Mouse (Mus musculus) CD8-positive naive resting alpha-beta T cell, adult 2 months (primary cell): ENCODE data around the gene Pcdh7.

Source experiments
- DNase-seq, 2 experiments: peaks; one replicate each; pipeline ENCODE4 v3.0.0; 2022; ENCODE audit warnings: low read depth in 2 of 2, low spot score in 2 of 2

Pcdh7 gene

DNA sequence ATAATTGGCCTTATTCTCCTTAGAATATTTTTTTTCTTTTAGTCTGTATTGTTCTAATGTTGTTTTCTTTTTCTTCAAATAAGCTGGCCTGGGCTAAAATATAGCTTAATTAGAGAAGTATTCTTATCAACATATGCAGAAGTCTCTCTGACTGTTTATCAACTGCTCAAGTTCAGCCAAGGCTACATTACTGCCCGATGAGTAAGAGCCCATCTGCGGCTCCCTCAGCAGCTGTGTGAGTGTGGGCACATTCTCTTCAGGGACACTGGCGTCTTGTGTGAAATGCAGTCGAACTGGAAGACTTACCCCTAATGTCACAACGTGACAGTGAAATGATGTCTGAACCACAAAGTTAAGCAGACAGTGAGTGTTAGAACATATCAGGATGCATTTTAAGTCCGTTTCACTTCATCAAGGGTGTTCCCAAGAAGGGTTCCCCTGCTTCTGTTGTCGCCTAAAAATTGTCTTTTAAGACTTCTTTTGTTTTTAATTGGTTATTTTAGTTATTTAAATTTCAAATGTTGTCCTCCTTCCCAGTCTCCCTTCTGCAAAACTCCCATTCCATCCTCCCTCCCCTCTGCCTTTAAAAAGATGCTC lies 181.3 kb downstream of the Pcdh7 start:
- no peak for DNase-seq

DNA sequence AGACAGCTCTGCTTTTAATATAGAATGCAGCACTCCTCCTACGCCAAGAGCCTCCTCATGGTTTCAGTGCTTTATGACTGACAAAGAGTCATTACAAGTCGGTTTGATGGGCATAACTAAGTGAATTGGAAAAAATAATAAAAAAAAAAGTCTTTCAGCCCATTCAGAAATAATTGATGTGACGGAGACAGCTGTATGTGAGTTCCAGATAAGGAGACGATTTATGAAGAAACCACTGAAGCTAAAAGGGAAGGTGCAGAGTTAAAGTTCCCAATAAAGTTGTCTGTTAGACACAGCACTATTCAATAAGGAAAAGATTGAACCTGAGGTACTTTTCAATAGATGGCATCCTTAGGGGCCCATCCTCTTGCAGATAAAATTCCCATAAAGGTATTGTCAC lies 189.5 kb downstream of the Pcdh7 start:
- DNase-seq, result no peak

DNA sequence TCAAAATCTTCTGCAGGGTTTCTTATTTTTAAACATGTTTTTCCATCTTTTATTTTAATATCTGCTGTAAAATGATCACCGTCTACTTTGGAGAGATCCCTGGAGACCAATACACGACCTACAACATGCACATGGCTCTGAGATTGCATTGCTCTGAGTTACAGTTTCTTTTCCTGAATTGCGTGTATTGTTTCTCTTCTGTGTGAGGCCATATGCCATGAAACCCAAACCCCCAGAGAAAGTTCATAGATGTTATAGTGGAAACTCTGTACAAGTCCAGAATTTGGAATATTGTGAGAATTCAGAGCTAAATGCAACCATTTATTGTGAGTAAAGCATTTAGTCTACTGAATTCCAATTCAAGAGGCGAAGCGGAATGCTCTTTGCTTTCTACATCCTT lies 203.4 kb downstream of the Pcdh7 start:
- no peak for DNase-seq

DNA sequence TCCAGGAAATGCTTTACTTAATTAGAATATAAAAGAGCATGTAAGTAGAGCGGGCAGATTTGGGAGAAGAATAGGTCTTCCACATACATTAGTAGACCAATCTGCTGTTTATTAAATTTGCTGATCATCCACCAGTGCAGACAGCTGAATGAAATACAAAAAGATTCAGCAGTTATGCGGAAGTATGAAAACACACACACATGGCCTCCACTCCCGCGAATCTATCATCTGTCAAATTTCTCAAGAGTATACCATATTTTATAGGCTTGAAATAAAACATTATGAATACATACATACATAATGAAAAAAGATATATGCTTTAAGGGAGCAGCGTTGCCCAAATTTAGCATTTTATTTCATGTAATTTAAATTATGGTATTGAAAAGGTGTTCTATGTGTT lies 213.6 kb downstream of the Pcdh7 start:
- DNase-seq, result no peak

DNA sequence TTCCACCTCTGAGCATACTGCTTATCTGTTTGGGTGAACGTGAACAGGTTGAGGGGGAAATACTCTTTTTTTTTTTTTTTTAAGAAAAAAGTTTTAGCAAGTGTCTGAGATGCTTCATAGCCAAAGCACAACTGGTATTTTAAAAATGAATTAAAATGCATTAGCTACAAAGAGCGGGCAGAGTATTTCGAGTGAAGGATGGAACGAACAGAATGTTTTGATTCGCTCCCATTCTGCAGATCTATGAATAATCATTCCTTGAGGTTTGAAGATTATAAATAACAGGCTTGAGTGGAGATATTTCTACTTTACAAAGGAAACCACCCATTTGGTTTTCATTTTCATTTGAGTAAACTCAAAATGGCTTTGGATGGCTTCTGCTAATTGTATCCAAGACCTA lies 214.0 kb downstream of the Pcdh7 start:
- DNase-seq, result no peak

DNA sequence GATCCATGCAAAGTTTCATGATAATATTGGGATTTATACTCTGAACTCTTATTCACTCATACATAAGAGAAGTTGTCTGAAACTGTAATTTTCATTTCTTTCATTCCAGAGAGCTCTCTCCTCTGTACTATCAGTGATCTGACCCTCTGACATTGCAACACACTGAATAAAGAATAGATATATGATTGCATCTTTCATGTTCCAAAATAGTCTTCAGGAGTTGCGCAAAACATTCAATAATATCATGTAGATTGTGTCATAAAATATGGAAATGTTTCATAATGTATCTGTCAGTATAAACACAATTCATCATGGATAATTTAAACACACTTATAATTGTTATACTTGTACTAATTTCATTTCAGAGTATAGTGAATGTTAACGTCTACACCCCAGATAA lies 216.9 kb downstream of the Pcdh7 start:
- no peak for DNase-seq

DNA sequence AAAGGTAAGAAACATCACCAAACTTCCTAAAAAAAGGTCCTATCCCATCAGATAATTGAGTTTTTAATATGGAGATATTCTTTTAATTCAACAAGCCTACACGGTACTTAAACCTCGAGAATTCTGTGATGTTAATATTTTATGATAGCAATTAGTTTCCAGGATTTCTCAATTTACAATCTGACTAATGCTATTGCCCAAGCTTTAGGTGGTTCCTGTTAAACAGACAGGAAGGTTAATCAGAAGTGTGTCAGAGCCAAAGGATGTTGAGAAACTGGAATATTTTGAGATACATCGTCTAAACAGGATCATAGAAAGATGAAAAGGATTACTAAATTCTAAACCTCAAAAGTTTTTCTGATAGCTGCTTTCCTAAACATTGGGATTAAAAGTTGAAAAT lies 222.7 kb downstream of the Pcdh7 start:
- no peak for DNase-seq

DNA sequence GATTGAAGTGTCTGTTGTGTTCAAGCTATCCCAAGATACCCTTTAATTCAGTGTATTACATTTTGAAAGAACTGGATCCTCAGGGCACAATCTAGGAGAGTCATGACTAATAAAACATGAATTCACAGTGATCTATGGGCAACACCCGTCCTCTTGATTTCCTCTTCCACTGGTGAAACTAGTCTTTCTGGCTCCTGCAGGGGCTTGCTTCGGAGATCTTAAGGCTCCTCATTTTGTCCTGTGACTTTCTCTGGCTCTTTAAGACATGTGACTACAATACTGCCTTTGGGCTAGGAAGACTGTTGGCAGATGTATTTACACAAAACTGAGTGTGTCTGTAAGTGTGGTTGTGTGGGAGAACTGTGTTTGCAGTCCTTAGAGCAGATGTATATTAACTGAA lies 225.4 kb downstream of the Pcdh7 start:
- no peak for DNase-seq

DNA sequence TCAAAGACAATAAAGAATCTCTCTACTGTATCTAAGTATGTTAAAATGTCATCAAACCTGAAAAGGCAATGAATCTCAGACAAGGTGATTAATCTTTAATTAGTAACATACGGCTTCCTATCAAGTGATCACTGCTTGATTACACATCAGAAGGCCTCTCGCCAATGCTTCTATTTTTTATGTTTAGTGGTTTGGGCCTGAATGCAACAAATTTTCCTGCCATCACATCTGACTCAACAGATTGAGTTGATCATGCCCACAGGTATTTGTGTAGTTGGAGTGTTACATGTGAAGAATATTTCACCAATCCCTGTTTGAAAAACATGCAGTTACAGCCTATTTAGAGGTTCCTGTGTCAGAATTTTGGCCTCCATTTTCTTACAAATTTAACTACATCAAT lies 225.8 kb downstream of the Pcdh7 start:
- DNase-seq, result no peak

DNA sequence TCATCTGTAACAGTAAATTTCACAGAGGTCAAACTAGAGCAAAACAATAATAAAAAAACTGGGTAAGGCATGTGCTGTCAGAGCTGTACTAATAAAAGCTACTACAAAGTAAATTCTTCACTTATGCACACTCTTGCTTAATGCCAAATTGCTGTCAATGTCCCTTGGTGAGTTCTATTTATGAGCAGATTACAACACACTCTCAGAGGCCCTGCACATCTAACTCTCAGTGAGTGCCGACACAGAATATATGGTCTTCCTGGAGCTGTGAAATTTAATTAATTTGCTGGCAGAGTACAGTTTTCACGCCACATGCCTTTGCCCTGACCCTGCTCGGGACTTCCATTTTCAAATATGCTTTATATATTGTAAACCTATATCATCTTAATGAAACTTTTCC lies 227.7 kb downstream of the Pcdh7 start:
- DNase-seq, result no peak

DNA sequence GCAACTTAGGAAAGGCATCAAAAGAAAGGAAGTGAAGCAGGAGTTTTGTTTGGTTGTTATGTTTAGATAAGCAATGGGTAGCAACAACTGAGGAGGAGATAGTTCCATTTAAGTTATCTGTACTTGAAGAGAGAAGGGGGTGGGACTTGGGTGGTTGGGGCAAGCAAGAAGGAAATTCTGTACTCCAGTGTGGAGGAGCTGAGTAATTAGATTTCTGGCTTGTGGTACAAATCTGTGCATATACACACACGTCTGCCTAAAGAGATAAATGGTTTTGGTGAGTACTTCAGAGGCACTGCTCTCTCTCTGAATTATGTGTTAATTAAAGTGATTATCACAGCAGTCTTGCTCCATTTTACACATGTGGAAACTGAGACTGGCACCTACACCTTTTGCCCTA lies 241.6 kb downstream of the Pcdh7 start:
- DNase-seq, result no peak

DNA sequence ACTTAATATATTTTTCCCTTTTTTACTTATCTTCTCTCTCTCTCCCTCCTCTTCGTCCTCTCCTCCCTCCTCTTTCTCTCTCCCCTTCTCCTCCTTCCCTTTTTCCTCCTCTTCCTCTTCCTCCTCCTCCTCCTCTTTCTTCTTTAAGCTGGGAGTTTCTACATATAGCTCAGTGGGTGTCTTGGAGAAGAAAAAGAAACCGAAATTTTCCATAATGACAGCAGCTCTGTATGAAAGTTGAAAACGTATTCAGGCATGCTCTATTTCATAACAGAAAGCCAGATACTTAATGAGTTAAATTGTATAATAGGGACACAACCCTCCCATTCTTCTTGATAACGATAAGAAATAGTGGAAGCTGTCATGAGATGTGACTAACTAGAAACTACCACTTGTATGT lies 246.0 kb downstream of the Pcdh7 start:
- no peak for DNase-seq

DNA sequence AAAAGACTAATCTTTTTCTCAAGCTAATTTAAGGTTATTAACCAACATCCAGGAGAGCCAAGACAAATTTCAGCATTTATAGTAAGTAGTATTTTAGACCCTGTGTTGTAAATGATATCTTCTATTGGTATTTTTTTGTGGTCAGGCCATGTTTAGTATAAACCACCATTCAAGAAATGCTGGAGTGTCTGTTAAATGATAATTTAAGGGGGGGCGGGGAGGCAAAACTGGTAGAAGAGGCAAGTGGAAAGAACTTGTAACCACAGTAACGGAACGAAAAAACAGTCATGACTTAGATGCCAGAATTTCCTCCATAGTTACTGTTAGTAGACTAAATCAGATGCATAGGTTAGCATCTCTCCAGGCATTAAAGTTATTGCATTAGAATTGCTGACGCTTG lies 246.4 kb downstream of the Pcdh7 start:
- no peak for DNase-seq

DNA sequence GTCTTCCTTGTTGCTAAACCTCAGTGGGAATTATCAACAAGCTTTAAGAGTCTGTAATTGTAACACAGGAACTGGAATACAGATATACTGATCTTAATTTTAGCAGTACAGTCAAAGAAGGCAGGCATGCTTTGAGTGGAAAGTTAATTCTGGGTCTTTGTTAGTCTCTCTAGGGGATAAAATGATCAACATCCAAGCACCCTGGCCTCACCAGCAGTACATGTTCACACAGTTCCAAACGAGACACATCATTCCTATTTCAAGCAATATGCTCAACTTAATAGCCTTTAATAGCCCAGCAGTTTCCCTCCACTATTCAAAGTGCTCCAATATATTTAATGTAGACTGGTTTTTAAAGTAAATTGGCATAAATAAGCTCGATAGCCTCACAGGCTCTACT lies 275.8 kb downstream of the Pcdh7 start:
- no peak for DNase-seq

DNA sequence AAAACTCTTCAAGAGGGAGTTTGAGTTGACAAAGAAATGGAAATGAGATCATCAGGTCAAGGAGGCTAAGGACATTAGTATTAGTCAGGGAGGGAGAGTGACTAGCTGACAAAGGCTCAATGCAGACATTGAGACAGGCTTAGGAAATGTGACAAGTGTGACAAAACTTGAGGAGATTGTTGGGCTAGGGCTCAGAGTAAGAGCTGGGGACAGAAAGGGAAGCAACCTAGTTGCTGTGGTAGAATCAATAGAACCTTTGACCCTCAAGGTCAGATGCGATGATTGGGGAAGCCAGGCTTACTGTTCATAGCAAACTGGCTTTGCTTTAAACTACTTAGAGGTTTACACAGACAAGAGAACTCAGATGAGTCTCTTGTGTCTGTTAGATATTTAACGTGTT lies 303.6 kb downstream of the Pcdh7 start:
- no peak for DNase-seq

DNA sequence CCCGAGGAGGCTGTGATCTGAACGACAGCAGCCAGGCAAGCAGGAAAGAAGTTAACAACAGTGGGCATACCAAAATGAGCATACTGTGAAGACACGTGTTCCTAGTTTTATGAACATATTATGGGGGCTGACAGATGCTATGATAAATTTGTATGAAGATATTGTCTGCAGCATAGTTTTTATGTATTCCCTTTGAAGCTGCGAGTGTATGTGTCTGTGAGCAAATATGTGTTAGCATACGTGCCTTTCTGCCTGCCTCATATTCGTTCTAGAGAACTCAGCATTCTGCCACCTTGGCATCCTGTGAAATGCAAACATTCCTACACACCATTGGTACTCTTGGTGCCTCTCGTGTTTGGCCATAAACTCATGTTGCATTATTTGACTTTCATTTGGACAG lies 307.4 kb downstream of the Pcdh7 start:
- DNase-seq, result no peak

DNA sequence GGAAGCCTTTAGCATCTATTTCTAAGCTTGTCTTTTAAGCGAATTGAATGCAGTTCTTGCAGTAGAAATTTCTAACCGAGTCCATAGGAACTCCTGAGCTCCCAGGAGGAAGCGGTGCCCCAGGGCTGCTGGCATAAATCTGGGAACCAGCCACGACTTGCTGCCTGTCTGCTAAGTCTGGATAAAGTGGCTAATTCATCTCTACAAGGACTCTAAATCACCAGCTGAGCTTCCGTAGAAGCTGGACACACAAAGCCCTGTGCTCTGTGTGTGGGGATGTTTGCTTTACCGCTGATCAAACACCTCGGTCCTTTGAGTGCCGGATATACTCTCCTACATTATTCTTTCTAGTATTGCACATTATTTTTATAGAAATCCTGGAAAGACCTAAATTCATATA lies 308.0 kb downstream of the Pcdh7 start:
- no peak for DNase-seq

DNA sequence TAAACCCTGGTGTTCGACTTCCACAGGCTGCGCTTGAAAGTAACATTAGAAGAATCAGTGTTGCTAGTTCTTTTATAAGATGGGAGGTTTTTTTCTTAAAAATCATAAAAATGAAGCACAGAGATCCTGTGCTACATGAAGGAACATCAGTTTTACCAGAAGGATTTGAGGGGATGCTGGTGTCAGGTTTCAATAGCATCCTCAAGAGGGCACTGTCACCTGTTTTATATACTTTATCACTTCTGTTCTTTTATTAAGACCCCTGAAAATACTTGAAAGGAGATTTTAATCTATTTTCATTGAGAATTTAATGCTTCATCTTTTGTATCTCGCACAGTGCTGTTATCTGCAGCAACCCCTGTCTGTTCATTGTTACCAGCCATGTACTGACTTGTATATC lies 322.1 kb downstream of the Pcdh7 start:
- no peak for DNase-seq

DNA sequence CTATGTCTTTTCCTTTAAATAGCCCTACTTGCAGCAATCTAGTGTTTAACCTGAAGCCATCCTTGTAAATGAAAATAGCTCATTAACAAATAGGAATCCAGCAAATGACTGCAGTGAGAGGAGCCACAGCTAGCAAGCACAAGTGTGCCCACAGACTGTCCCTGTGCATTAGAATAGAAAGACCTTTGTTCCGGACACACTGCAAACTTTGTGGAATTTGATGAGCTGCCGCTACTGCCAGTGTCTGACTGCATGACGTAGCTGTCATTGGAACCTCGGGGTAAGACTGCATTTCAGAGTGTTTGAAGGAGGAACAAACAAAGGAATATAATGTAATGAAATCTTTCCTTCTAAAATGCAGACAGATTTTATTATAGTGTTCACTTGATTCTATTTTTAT lies 326.4 kb downstream of the Pcdh7 start:
- no peak for DNase-seq

DNA sequence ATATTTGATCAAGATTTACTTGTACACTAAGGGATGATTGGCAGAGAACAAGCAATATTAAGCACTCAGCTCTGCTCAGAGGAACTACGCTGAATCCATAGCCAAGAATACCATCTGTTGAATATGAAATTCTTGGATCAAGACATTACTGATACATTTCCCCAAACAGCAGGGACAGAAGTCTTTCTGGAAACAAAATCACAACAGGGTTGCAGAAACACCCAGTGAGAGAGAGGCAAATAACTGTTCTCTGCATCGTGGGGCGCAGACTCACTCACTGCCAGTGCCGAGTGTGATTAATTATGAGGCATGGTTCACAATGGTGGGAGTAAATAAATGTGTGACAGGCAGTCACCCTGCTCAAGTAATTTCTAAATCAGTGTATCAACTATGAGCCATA lies 363.3 kb downstream of the Pcdh7 start:
- no peak for DNase-seq

DNA sequence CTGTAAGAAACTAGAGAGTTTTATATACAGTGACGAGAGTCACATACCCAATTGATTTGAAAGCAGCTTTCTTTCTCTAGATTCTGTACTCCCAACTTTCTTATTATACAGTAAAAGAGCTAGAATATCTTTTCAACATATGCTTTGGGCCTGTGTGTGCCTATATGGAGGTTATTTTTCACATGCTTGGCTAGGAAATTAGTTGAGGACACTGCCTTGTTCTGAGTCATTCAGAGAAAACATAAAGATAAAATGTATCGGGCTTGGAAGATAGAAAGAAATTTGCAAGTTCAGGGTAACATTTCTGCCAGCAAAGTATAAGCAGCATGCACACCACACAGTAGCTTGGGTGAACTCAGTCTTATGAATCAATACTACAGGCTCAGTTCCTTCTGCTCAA lies 364.5 kb downstream of the Pcdh7 start:
- DNase-seq, result no peak

DNA sequence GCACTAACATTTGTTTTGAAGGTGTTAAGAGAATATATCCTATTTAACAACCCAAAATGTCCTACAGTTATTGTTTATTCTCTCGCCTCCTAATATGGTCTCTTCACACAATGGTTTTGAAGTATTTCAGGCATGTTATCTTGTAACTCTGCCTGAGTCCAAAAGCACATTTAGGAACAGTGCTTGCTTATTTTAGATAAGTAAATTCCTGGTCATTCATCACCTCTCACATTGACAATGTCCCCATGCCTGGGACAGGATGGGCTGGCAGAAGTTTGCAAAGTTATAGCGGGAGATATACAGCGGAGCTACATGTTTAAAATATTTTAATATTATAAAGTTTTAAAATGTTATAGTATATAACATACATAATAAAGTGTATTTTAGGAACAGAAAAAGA lies 365.3 kb downstream of the Pcdh7 start:
- DNase-seq, result no peak

DNA sequence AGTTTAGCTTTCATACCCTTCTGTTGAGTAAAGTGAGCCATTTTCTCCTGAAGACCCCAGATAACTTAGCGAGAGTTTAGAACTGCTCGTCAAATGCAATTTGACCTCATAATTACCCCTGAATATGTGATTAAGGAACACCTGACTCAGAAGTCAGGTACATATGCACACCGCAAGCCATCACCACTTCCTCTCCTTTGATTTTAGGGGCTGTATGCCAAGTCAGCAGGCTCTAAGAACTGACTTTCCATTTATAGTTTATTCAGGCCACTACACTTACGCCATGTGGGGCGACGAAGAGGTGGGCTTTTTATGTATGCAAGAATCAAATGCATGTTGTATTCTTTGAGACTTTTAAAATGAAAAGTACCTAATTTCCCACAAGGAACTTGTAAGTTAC lies 366.2 kb downstream of the Pcdh7 start:
- peak; percentile 4 to 17 for DNase-seq
